Mouse (Mus musculus): ENCODE measurements around the gene Dap3.
"Not testable (repeated sequence)": the region's sequence is repeated elsewhere in the genome, so short reads cannot be mapped to it uniquely, and the experiment has no call there.

Dap3 gene

GRCm38 (mm10) chr3:88912585-88912984 is 38.4 kb downstream of the Dap3 start:
- DNase-seq, result no peak

DNA sequence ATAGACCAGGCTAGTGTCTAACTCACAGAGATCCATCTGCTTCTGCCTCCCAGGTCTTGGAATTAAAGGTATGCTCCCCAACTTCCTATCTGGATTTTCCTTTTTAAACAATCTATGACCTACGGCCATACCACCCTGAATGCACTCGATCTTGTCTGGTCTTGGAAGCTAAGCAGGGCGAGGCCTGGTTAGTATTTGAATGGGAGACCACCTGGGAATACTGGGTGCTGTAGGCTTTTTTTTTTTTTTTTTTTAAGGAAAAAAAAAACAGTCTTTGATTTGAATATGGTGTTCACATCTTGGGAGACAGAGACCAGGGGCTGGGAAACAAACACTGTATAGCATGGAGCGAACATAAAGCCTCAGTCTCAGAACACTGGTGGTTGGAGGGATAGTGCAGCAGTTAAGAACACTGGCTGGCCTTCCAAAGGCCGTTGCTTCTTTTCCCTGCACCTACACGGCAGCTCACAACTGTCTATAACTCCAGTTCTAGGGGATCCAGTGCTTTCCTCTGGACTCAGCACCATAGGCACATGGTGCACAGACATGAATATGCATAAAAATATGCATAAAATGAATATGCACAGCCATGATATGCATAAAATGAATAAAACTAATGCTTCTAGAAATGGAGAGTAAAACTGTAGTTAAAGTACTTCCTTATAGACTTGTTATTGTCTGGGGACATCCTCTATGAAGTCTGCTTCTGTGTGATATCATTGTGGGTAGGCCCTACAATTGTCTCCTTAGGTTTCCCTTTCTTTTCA is 44.4 kb downstream of the Dap3 start:
- DNase-seq, result no peak

GRCm38 (mm10) chr3:88905741-88906140 is 45.2 kb downstream of the Dap3 start:
- no peak for DNase-seq

DNA sequence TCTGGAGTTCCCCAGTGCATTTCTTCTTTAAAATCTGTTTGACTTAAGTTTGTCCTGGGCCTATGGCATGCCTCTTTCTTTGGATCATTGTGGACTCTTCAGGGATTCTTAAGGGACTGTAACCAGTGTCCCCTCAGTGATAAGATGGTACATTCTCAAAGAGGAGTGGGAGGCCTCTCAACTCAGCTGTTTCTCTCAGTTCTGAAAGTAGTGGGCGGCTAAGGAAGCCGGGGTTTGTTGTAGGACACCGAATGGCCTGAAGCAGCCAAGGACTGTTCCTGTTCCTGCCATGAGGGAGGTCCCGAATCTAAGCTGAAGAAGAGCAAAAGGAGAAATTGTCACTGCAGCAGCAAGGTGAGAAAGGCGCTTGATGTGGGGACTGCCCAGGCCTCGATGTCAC is 45.8 kb downstream of the Dap3 start:
- no peak for DNase-seq

- DNase-seq, result no peak
Observed at GRCm38 (mm10) chr3:88904803-88905202, 46.2 kb downstream of the Dap3 start.

GRCm38 (mm10) chr3:88893011-88893410 is 58.0 kb downstream of the Dap3 start:
- DNase-seq, result not testable (repeated sequence)

DNA sequence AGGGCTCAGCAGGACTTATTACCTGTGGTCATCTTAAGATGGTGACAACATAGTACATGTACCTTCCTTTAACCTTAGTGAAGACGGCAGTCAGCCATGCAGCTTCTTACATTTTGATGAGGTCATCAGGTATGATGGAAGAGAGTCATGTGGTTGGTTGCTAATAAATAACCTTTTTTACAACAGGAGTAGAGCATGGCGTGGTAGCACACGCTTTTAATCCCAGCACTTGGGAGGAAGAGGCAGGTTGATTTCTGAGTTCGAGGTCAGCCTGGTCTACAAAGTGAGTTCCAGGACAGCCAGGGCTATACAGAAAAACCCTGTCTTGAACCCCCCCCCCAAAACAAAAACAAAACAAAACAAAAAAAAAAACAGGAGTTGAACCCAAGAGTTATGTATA is 68.4 kb downstream of the Dap3 start:
- not testable (repeated sequence) for DNase-seq

All from thymus, adult 18-20 months (tissue).